Mouse (Mus musculus): ENCODE measurements around the gene Mrvi1.

GRCm38 (mm10) chr7:110955576-110955975, 26.7 kb downstream of the Mrvi1 start:
- TF ChIP-seq CTCF (IDR thresholded peaks at IDR 0.05; ENCODE audit: insufficient read depth, low read depth, low read length) (no peak), POLR2A (IDR thresholded peaks at IDR 0.05; ENCODE audit: insufficient read depth, low read depth, low read length) (no peak)

Data from olfactory bulb, adult 2 months (tissue).